ENCODE assay signal across 22 mouse cellular contexts in the genomic region with DNA sequence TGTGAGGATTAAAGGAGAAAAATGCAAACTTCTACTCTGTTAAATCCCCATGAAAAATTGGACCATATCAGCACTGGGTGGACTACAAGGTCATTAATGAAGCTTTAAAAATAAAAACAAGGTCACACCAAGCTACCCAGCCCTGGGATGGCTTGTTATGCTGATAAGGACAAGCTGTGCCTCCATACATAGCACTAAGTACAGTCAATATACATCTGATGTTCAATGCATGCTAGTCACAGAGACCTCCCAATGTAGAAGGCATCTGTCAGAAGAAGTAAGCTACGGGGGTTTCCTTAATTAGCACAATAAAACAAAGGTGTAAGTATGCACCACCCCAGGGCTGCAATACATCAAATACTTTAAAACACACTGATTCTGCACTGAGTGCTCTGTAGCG. TPM values are rescaled to one million over a fixed set of nuclear protein-coding genes. Genes with fewer than 3 reads are reported as not detected.
DNase-seq lines count a peak whose midpoint lies in the region; ATAC-seq and TF ChIP-seq lines count a peak whose summit lies in the region.
"Had no signal": no experiment of that assay in that cellular context is flagged by ENCODE, and none has a peak within 500 bp of the region (broad histone marks: within the 10 kb centered on the region; RNA-seq: fewer than 3 reads in every experiment).

No protein-coding gene starts in this region.

- H3K4me3 ChIP-seq in E14TG2a.4 (replicated peaks; ENCODE audit: low read length) (peak overlapping the region; percentile 43; the same call in 1 of the 2 replicates), ES-Bruce4 (ENCODE audit: low read depth, low read length) (no peak overlapping the region), ES-E14 (ENCODE audit: insufficient read depth in 1 of 2, low read depth in 1 of 2, low read length in 2 of 2, poor library complexity in 1 of 2, severe bottlenecking in 1 of 2) (no peak overlapping the region)
- no peak overlapping the region for H3K4me3 ChIP-seq in midbrain, embryonic 13.5 days (replicated peaks)
- no peak overlapping the region for H3K4me3 ChIP-seq in midbrain, embryonic 14.5 days (replicated peaks; ENCODE audit: low read depth, low read length)
- H3K4me3 ChIP-seq: embryonic facial prominence, embryonic 10.5 days; embryonic facial prominence, embryonic 12.5 days; forebrain, embryonic 13.5 days; forebrain, embryonic 15.5 days had no signal

- no peaks in the 10 kb centered on the region for H3K27me3 ChIP-seq in E14TG2a.4 (ENCODE audit: insufficient read depth, low read length)
- H3K27me3 ChIP-seq in ES-Bruce4 (ENCODE audit: control insufficient read depth, insufficient read depth, low read length, poor library complexity, severe bottlenecking), result no peaks in the 10 kb centered on the region
- no peaks in the 10 kb centered on the region for H3K27me3 ChIP-seq in midbrain, embryonic 13.5 days
- H3K27me3 ChIP-seq in midbrain, embryonic 14.5 days (ENCODE audit: control insufficient read depth, insufficient read depth, low read length), result no peaks in the 10 kb centered on the region
- H3K27me3 ChIP-seq: embryonic facial prominence, embryonic 12.5 days; forebrain, embryonic 13.5 days; forebrain, embryonic 15.5 days; Patski had no signal

- 94% methylated on average over 2 of the region's 2 CpGs for WGBS in midbrain, embryonic 13.5 days
- WGBS in midbrain, embryonic 14.5 days, result 87% methylated on average over 2 of the region's 2 CpGs

- H3K4me2 ChIP-seq in midbrain, embryonic 13.5 days (replicated peaks), result no peak overlapping the region
- no peak overlapping the region for H3K4me2 ChIP-seq in midbrain, embryonic 14.5 days (ENCODE audit: low read length)
- H3K4me2 ChIP-seq: embryonic facial prominence, embryonic 12.5 days; forebrain, embryonic 13.5 days; forebrain, embryonic 15.5 days had no signal

- TF ChIP-seq CTCF in E14TG2a.4 (conservative IDR thresholded peaks at IDR 0.05; ENCODE audit: low read length) (no peak), ES-Bruce4 (IDR thresholded peaks at IDR 0.05; ENCODE audit: low read depth, low read length) (no peak)

- H3K36me3 ChIP-seq in E14TG2a.4 (ENCODE audit: insufficient read depth, low read length), result peaks cover 15% of the 10 kb centered on the region
- no peaks in the 10 kb centered on the region; the same call in 1 of the 2 replicates for H3K36me3 ChIP-seq in ES-Bruce4 (ENCODE audit: control insufficient read depth, insufficient read depth, low read length, poor library complexity, severe bottlenecking)
- H3K36me3 ChIP-seq in ES-E14 (ENCODE audit: control insufficient read depth, insufficient read depth, low read length, poor library complexity, severe bottlenecking), result peaks cover 3% of the 10 kb centered on the region; the same call in 1 of the 2 replicates
- no peaks in the 10 kb centered on the region for H3K36me3 ChIP-seq in midbrain, embryonic 13.5 days
- no peaks in the 10 kb centered on the region for H3K36me3 ChIP-seq in midbrain, embryonic 14.5 days (ENCODE audit: control insufficient read depth, insufficient read depth, low read length)
- H3K36me3 ChIP-seq: embryonic facial prominence, embryonic 12.5 days; forebrain, embryonic 15.5 days had no signal

- H3K4me1 ChIP-seq in E14TG2a.4 (replicated peaks; ENCODE audit: low read depth, low read length) (peaks cover 90% of the 10 kb centered on the region), ES-Bruce4 (ENCODE audit: control insufficient read depth, insufficient read depth, low read length) (peaks cover 10% of the 10 kb centered on the region), ES-E14 (ENCODE audit: control insufficient read depth in 2 of 2, insufficient read depth in 2 of 2, low read length in 2 of 2, poor library complexity in 1 of 2) (peaks cover 10 to 16% of the 10 kb centered on the region in 2 experiments)
- 0 out of 2 replicates have a peak, but pooled peaks cover 2% of the 10 kb centered on the region for H3K4me1 ChIP-seq in midbrain, embryonic 13.5 days (replicated peaks)
- H3K4me1 ChIP-seq in midbrain, embryonic 14.5 days (ENCODE audit: control insufficient read depth, insufficient read depth, low read length), result no peaks in the 10 kb centered on the region
- H3K4me1 ChIP-seq: embryonic facial prominence, embryonic 10.5 days had no signal

- TF ChIP-seq EP300 in ES-Bruce4 (IDR thresholded peaks at IDR 0.05; ENCODE audit: insufficient read depth, low read depth, low read length), result no peak

- in situ Hi-C loops in ES-E14 (cut with MboI; ENCODE audit: low sequenced_read_pairs in 2 of 2, unreplicated experiment in 2 of 2), result no loop called here

- no peak for ATAC-seq in midbrain, embryonic 13.5 days
- no peak for ATAC-seq in midbrain, embryonic 14.5 days (ENCODE audit: low FRiP score, low TSS enrichment)
- ATAC-seq: activated CD4-positive, CD25-positive, alpha-beta regulatory T cell, adult 4 months; forebrain, embryonic 13.5 days; forebrain, embryonic 15.5 days; forebrain, postnatal 0 days; Patski had no signal

- DNase-seq in ES-E14 (ENCODE audit: low read depth, low spot score) (no peak), ZHBTc4 (ENCODE audit: low read depth, low spot score) (peak; percentile 78)
- DNase-seq in frontal cortex, adult 2 months (ENCODE audit: extremely low spot score in 1 of 2, low spot score in 1 of 2), result no peak
- no peak for DNase-seq in midbrain, embryonic 14.5 days
- DNase-seq: adrenal gland, adult 8-10 months; adrenal gland, postnatal 14 days; adrenal gland, postnatal 36 days; cerebellum, adult 11-12 months; cerebellum, adult 2 months; cerebellum, adult 9-10 months; cerebellum, postnatal 10 days; cerebellum, postnatal 25 days; forebrain, postnatal 0 days had no signal

- peak overlapping the region; percentile 77; the same call in 1 of the 2 replicates for H3K27ac ChIP-seq in ES-Bruce4 (ENCODE audit: insufficient read depth, low read length)
- H3K27ac ChIP-seq in ES-E14 (ENCODE audit: insufficient read depth, low read depth, low read length, poor library complexity, severe bottlenecking), result no peak overlapping the region
- no peak overlapping the region for H3K27ac ChIP-seq in midbrain, embryonic 13.5 days
- no peak overlapping the region for H3K27ac ChIP-seq in midbrain, embryonic 14.5 days (replicated peaks; ENCODE audit: low read depth, low read length)
- H3K27ac ChIP-seq: embryonic facial prominence, embryonic 10.5 days; embryonic facial prominence, embryonic 12.5 days; forebrain, embryonic 13.5 days; forebrain, embryonic 15.5 days had no signal

- TF ChIP-seq POLR2A in ES-Bruce4 (IDR thresholded peaks at IDR 0.05; ENCODE audit: insufficient read depth, low read length), result no peak

- H3K9me3 ChIP-seq in E14TG2a.4 (ENCODE audit: low read length) (no peaks in the 10 kb centered on the region), ES-Bruce4 (replicated peaks; ENCODE audit: control insufficient read depth, insufficient read depth, low read length, poor library complexity, severe bottlenecking) (no peaks in the 10 kb centered on the region), ES-E14 (ENCODE audit: control insufficient read depth, insufficient read depth, low read depth, low read length) (no peaks in the 10 kb centered on the region)
- no peaks in the 10 kb centered on the region for H3K9me3 ChIP-seq in midbrain, embryonic 13.5 days
- H3K9me3 ChIP-seq in midbrain, embryonic 14.5 days (ENCODE audit: control insufficient read depth, low read length), result no peaks in the 10 kb centered on the region
- H3K9me3 ChIP-seq: embryonic facial prominence, embryonic 10.5 days; embryonic facial prominence, embryonic 12.5 days; forebrain, embryonic 13.5 days; forebrain, embryonic 15.5 days had no signal

- H3K9ac ChIP-seq in ES-Bruce4 (ENCODE audit: low read depth, poor library complexity, severe bottlenecking) (no peak overlapping the region), ES-E14 (ENCODE audit: insufficient read depth, low read depth, low read length, poor library complexity, severe bottlenecking) (no peak overlapping the region)
- no peak overlapping the region for H3K9ac ChIP-seq in midbrain, embryonic 13.5 days (replicated peaks)
- no peak overlapping the region for H3K9ac ChIP-seq in midbrain, embryonic 14.5 days (replicated peaks; ENCODE audit: low read length)
- H3K9ac ChIP-seq: embryonic facial prominence, embryonic 12.5 days; forebrain, embryonic 13.5 days; forebrain, embryonic 15.5 days; forebrain, postnatal 0 days had no signal

TF ChIP-seq in ES-E14, 5 proteins besides CTCF, POLR2A, EP300 and RAD21:
- TF ChIP-seq ZC3H11A (IDR thresholded peaks at IDR 0.05; ENCODE audit: borderline replicate concordance, low read depth, low read length), result no peak
- TF ChIP-seq CHD2 (IDR thresholded peaks at IDR 0.05; ENCODE audit: low read depth, low read length), result peak; percentile 66; the same call in 1 of the 2 replicates
- TF ChIP-seq ZNF384 (IDR thresholded peaks at IDR 0.05; ENCODE audit: low read depth, low read length), result no peak
- TF ChIP-seq HCFC1 (IDR thresholded peaks at IDR 0.05; ENCODE audit: borderline replicate concordance, insufficient read depth, low read length), result no peak

RNA-seq across cellular contexts. Expression of a gene that starts 16.5 kb away (rescaled TPM):
- 124 and 129 TPM in 2 replicates for polyA plus RNA-seq in ES-Bruce4 (2011; ENCODE audit: insufficient read depth, insufficient read length, low read depth, missing spikeins)
- 67.5 and 71.9 TPM in 2 replicates for total RNA-seq in ES-E14 (2012; rRNA removed)
- polyA plus RNA-seq in midbrain, embryonic 13.5 days (2015; fragmentation: Nextera tagmentation; extraction: Ambion mirVana), result 18.0 and 19.7 TPM in 2 replicates
- 42.0 and 42.8 TPM in 2 replicates for polyA plus RNA-seq in frontal cortex, adult 2 months (2012; rRNA removed)
- 17.6 and 22.9 TPM in 2 replicates for polyA plus RNA-seq in midbrain, embryonic 14.5 days (2014; fragmentation: Nextera tagmentation; extraction: Ambion mirVana)
